Mouse (Mus musculus) ES-E14 (cell line): ENCODE measurements around the gene Nfu1. TPM values are rescaled to one million over a fixed set of nuclear protein-coding genes. Genes with fewer than 3 reads are reported as not detected.

Source experiments
- DNase-seq: peaks from one replicate; pipeline ENCODE4 v3.0.0-alpha.2; 2013; ENCODE audit warnings: low read depth, low spot score
- H3K27ac ChIP-seq: 2 replicates; pipeline ENCODE4 v1.5.1; 2012; ENCODE audit warnings: low read depth, mild to moderate bottlenecking, low read length, moderate library complexity, mixed read lengths; ENCODE audit not compliant: poor library complexity, insufficient read depth, severe bottlenecking
- H3K36me3 ChIP-seq: 2 replicates; pipeline ENCODE4 v1.6.1; 2012; ENCODE audit warnings: mild to moderate bottlenecking, low read length, moderate library complexity, mixed read lengths; ENCODE audit not compliant: control insufficient read depth, poor library complexity, insufficient read depth, severe bottlenecking
- H3K4me1 ChIP-seq, 2 experiments: fragments of 150-350 bp in 1 of 2; sonication (generic) in 1 of 2; 2 replicates each; pipeline ENCODE4 v1.6.1; 2012; ENCODE audit warnings: low read length in 2 of 2, mild to moderate bottlenecking in 1 of 2, mixed read lengths in 1 of 2; ENCODE audit not compliant: control insufficient read depth in 2 of 2, insufficient read depth in 2 of 2, poor library complexity in 1 of 2
- H3K4me3 ChIP-seq, 2 experiments: fragments of 150-350 bp in 1 of 2; sonication (generic) in 1 of 2; 2 replicates each; pipeline ENCODE4 v1.5.1; 2012; ENCODE audit warnings: low read length in 2 of 2, low read depth in 1 of 2, mild to moderate bottlenecking in 1 of 2, mixed read lengths in 1 of 2; ENCODE audit not compliant: insufficient read depth in 1 of 2, poor library complexity in 1 of 2, severe bottlenecking in 1 of 2
- H3K9ac ChIP-seq: 2 replicates; pipeline ENCODE4 v1.6.1; 2012; ENCODE audit warnings: low read depth, mild to moderate bottlenecking, low read length, mixed read lengths; ENCODE audit not compliant: poor library complexity, insufficient read depth, severe bottlenecking
- H3K9me3 ChIP-seq: fragments of 150-350 bp; sonication (generic); 2 replicates; pipeline ENCODE4 v1.6.1; 2012; ENCODE audit warnings: low read depth, mild to moderate bottlenecking, low read length; ENCODE audit not compliant: control insufficient read depth, insufficient read depth
- CHD2 ChIP-seq: IDR thresholded peaks from 2 replicates; pipeline ENCODE4 v1.6.1; 2014; ENCODE audit warnings: mild to moderate bottlenecking, low read depth, low read length, inconsistent platforms
- HCFC1 ChIP-seq: IDR thresholded peaks from 2 replicates; pipeline ENCODE4 v1.6.1; 2012; ENCODE audit warnings: low read length, inconsistent platforms, borderline replicate concordance; ENCODE audit not compliant: insufficient read depth
- MAFK ChIP-seq: IDR thresholded peaks from 2 replicates; pipeline ENCODE4 v1.6.1; 2014; ENCODE audit warnings: mild to moderate bottlenecking, low read depth, low read length, inconsistent platforms; ENCODE audit not compliant: insufficient read depth
- ZC3H11A ChIP-seq: IDR thresholded peaks from 2 replicates; pipeline ENCODE4 v1.6.1; 2012; ENCODE audit warnings: low read depth, mild to moderate bottlenecking, inconsistent platforms, low read length, borderline replicate concordance
- ZNF384 ChIP-seq: IDR thresholded peaks from 2 replicates; pipeline ENCODE4 v1.6.1; 2012; ENCODE audit warnings: low read depth, low read length, inconsistent platforms
- in situ Hi-C, 2 experiments: fragments of 600-800 bp; cut with MboI; formaldehyde crosslinking; loops; one replicate each; pipeline ENCODE4 v1.15.1; 2025; ENCODE audit warnings: low sequenced_read_pairs in 2 of 2, inconsistent platforms in 1 of 2; ENCODE audit not compliant: unreplicated experiment in 2 of 2
- total RNA-seq: library from RNA; depleted of rRNA; stranded (reverse); fragments of 300-350 nt; gene quantifications from 2 replicates; pipeline ENCODE4 v1.2.3, GENCODE M21; 2012

The Nfu1 gene
- total RNA-seq, 1 experiment: 113 TPM

DNA sequence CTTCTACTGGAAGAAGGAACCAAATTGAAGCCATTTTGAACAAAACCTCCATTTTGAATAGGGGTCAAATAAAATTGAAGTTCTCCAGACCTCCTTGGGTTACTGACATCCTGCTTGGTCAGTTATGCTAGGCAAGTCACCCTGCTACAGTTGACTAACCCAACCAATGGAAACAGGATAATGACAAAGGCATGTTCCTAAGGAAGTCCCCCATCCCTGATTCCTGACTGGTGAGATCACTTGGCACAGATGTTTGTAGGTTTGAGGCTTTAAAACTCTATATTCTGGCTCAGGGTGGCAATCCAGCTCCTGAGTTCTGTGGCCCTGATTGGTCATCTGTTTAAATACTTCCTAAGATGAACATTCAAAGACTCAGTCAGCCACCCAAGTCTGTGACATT, 3.5 kb upstream of the Nfu1 start:
- Histone ChIP-seq H3K4me1 (peaks cover 2 to 7% of the 10 kb centered on the region in 2 experiments; a peak in 2 of 4 replicates), H3K9me3 (no peaks in the 10 kb centered on the region), H3K36me3 (no peaks in the 10 kb centered on the region), H3K9ac (no peak overlapping the region), H3K27ac (no peak overlapping the region), H3K4me3 (no peak overlapping the region)
- no peak for DNase-seq
- in situ Hi-C loops: no loop called here
- TF ChIP-seq ZC3H11A (no peak), HCFC1 (no peak), MAFK (no peak), ZNF384 (no peak), CHD2 (no peak)

DNA sequence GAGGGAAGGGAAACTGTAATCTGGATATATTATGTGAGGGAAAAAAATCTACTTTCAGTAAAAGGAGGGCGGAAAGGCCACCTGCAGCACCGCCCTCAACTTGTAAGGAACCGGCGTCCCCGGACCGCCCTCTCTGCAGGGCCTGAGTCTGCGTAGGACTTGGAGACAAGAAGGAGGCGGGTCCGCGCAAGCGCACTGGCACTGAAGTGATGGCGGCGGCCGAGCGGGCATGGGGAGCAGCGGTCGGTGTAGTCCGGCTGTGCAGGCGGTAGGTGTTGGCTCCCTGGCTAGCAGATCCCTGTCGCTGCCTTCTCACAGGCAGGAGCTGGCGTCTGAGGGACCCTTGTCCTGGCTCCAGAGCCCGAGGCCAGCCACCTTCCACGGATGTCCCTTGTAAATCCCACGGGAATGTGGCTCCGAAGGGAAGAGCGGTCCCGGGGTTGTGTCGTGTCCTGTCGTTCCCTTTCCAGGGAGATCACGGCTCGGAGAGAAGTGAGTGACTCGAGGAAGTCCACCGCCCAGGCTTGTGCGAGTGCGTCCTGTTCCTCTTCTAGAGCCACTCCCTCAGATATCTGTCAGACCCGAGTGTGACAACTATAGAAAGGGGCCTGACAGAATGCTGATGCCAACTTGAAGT, 774 bp downstream of the Nfu1 start:
- TF ChIP-seq CHD2 (no peak), MAFK (no peak), ZNF384 (no peak), HCFC1 (peak; percentile 53; the same call in 1 of the 2 replicates), ZC3H11A (no peak)
- in situ Hi-C loops: no loop called here
- Histone ChIP-seq H3K27ac (peak overlapping the region; percentile 78), H3K4me1 (peaks cover 2 to 4% of the 10 kb centered on the region in 2 experiments; a peak in 2 of 4 replicates), H3K9me3 (no peaks in the 10 kb centered on the region), H3K9ac (peak overlapping the region; percentile 86), H3K4me3 (peak overlapping the region; percentile 73 to 84), H3K36me3 (peaks cover 5% of the 10 kb centered on the region)
- peak; percentile 94 for DNase-seq

DNA sequence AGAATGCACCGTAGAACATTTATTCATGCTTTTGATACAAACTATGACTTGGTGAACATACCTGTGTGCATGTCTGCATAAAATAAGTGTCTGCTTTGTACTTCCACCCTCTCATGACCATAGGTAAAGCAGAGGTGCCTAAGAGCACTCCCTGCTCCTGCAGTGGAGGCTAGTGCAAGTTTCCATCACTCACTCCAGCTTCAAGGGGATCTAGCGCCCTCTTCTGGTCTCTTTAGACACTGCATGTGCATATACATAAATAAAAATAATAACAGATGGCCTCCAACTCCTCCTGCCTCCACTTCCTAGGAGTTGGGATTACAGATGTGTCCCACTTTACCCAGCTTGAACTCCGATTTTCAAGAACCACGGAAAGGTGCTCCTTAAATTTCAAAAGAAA, 7.9 kb downstream of the Nfu1 start:
- H3K4me1 ChIP-seq: peaks cover 0 to 2% of the 10 kb centered on the region in 2 experiments; a peak in 1 of 4 replicates
- H3K27ac ChIP-seq: no peak overlapping the region
- H3K36me3 ChIP-seq: peaks cover 41% of the 10 kb centered on the region
- no peak overlapping the region for H3K9ac ChIP-seq
- in situ Hi-C loops: no loop called here
- no peaks in the 10 kb centered on the region for H3K9me3 ChIP-seq
- TF ChIP-seq MAFK: no peak
- peak; percentile 32; the same call in 1 of the 2 replicates for TF ChIP-seq ZC3H11A
- no peak for TF ChIP-seq CHD2
- no peak for TF ChIP-seq ZNF384
- DNase-seq: peak; percentile 69
- no peak overlapping the region for H3K4me3 ChIP-seq

DNA sequence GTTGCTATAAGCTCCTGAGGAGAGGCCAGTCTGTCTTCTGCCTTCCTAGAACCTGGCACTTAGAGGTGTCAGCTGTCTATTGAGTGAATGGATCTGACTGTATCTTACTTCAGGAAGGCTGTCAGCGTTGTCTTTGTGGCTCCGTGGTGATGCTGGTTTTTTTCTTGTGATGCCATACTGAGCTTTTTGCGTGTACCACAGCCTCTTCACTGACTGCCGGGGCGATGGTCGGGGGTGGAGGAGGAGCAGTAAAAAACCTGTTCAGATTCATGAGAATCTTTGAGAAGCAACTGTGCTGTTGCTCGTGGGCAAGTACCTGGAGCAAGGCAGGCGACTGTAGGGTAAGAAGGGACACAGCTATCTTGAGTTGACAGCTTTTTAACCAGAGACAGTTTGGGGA, 9.8 kb downstream of the Nfu1 start:
- in situ Hi-C loops: no loop called here
- Histone ChIP-seq H3K9me3 (no peaks in the 10 kb centered on the region), H3K4me3 (no peak overlapping the region), H3K27ac (no peak overlapping the region), H3K4me1 (peaks cover 0 to 5% of the 10 kb centered on the region in 2 experiments; a peak in 1 of 4 replicates), H3K36me3 (peaks cover 45% of the 10 kb centered on the region), H3K9ac (no peak overlapping the region)
- DNase-seq: no peak
- TF ChIP-seq MAFK (no peak), ZNF384 (no peak), CHD2 (no peak), HCFC1 (no peak), ZC3H11A (no peak)

DNA sequence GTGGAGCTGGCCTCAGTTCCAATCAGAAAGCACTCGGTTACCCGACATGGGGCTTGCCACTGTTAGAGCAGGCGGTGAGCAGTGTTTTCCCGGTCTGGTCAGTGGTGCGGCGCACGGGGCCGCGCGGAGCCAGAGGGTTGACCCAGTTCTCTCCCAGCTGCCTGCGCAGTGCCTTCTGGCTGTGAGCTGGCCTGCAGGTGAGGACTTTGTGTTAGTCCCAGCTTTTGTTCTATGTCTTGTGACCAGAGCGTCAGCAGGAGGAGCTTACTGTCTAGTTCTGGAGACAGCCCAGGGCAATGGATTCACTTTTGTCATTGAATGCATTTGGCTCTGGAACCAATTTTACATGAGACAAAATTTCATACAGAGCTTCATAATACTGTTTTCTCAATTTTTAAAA, 12.8 kb downstream of the Nfu1 start:
- TF ChIP-seq ZNF384 (no peak), ZC3H11A (no peak), HCFC1 (no peak), MAFK (no peak), CHD2 (no peak)
- DNase-seq: no peak
- no peaks in the 10 kb centered on the region for H3K9me3 ChIP-seq
- no peak overlapping the region for H3K4me3 ChIP-seq
- no peak overlapping the region for H3K27ac ChIP-seq
- no peak overlapping the region for H3K9ac ChIP-seq
- H3K36me3 ChIP-seq: peaks cover 48% of the 10 kb centered on the region
- H3K4me1 ChIP-seq: peaks cover 0 to 7% of the 10 kb centered on the region in 2 experiments; a peak in 2 of 4 replicates
- in situ Hi-C loops: no loop called here
